Comparison of ENCODE assay signal across 13 mouse cellular contexts in genomic region chr2:38424976-38425375, GRCm38 (mm10).
DNase-seq lines count a peak whose midpoint lies in the region; ATAC-seq lines count a peak whose summit lies in the region.
"Had no signal": no experiment of that assay in that cellular context is flagged by ENCODE, and none has a peak within 500 bp of the region (broad histone marks: within the 10 kb centered on the region; RNA-seq: fewer than 3 reads in every experiment).

No protein-coding gene starts in this region.

- H3K36me3 ChIP-seq in heart, embryonic 12.5 days: no peaks in the 10 kb centered on the region
- H3K36me3 ChIP-seq in embryonic facial prominence, embryonic 14.5 days (ENCODE audit: control insufficient read depth, insufficient read depth, low read length): no peaks in the 10 kb centered on the region
- H3K36me3 ChIP-seq in hindbrain, embryonic 15.5 days: no peaks in the 10 kb centered on the region
- H3K36me3 ChIP-seq in midbrain, embryonic 15.5 days (replicated peaks): no peaks in the 10 kb centered on the region

- H3K9ac ChIP-seq in heart, embryonic 12.5 days: no peak overlapping the region
- peak overlapping the region; percentile 35; the same call in 1 of the 2 replicates for H3K9ac ChIP-seq in embryonic facial prominence, embryonic 14.5 days (ENCODE audit: low read depth, low read length)
- no peak overlapping the region for H3K9ac ChIP-seq in hindbrain, embryonic 15.5 days
- H3K9ac ChIP-seq in midbrain, embryonic 15.5 days: no peak overlapping the region

- DNase-seq in heart, postnatal 25 days (ENCODE audit: low spot score): no peak
- no peak for DNase-seq in embryonic facial prominence, embryonic 14.5 days (ENCODE audit: low spot score)
- no peak for DNase-seq in layer of hippocampus, adult 9-11 months
- no peak for DNase-seq in cerebellum, adult 8-10 months
- DNase-seq in gastrocnemius, postnatal 14 days: no peak
- DNase-seq: adrenal gland, postnatal 14 days; cerebellum, adult 11-12 months; gastrocnemius, postnatal 10 days; heart, postnatal 14 days had no signal

- H3K4me2 ChIP-seq in heart, embryonic 12.5 days: peak overlapping the region; percentile 50; the same call in 1 of the 2 replicates
- H3K4me2 ChIP-seq in embryonic facial prominence, embryonic 14.5 days (ENCODE audit: low read depth, low read length): peak overlapping the region; percentile 48
- H3K4me2 ChIP-seq in hindbrain, embryonic 15.5 days: peak overlapping the region; percentile 40
- peak overlapping the region; percentile 36 for H3K4me2 ChIP-seq in midbrain, embryonic 15.5 days

- peaks cover 11% of the 10 kb centered on the region for H3K4me1 ChIP-seq in heart, embryonic 12.5 days (replicated peaks)
- H3K4me1 ChIP-seq in embryonic facial prominence, embryonic 14.5 days (ENCODE audit: control insufficient read depth, insufficient read depth, low read length): peaks cover 12% of the 10 kb centered on the region
- H3K4me1 ChIP-seq in hindbrain, embryonic 15.5 days (replicated peaks): peaks cover 16% of the 10 kb centered on the region
- peaks cover 19% of the 10 kb centered on the region for H3K4me1 ChIP-seq in midbrain, embryonic 15.5 days

- H3K27ac ChIP-seq in heart, embryonic 12.5 days (ENCODE audit: poor library complexity, severe bottlenecking): no peak overlapping the region
- no peak overlapping the region for H3K27ac ChIP-seq in embryonic facial prominence, embryonic 14.5 days (replicated peaks; ENCODE audit: low read depth, low read length)
- H3K27ac ChIP-seq in hindbrain, embryonic 15.5 days (replicated peaks): no peak overlapping the region
- peak overlapping the region; percentile 78 for H3K27ac ChIP-seq in midbrain, embryonic 15.5 days
- H3K27ac ChIP-seq: macrophage had no signal

- ATAC-seq in heart, embryonic 12.5 days (ENCODE audit: insufficient number of reproducible peaks, low FRiP score): no peak
- ATAC-seq in embryonic facial prominence, embryonic 14.5 days (ENCODE audit: low read depth): no peak
- peak; percentile 43 for ATAC-seq in hindbrain, embryonic 15.5 days (ENCODE audit: low FRiP score, low read depth)
- ATAC-seq in midbrain, embryonic 15.5 days (replicated peaks): peak; percentile 41; the same call in 1 of the 2 replicates

- H3K27me3 ChIP-seq in heart, embryonic 12.5 days (replicated peaks): peaks cover 23% of the 10 kb centered on the region
- H3K27me3 ChIP-seq in embryonic facial prominence, embryonic 14.5 days (replicated peaks; ENCODE audit: control insufficient read depth, insufficient read depth, low read length): no peaks in the 10 kb centered on the region
- H3K27me3 ChIP-seq in hindbrain, embryonic 15.5 days: no peaks in the 10 kb centered on the region
- no peaks in the 10 kb centered on the region for H3K27me3 ChIP-seq in midbrain, embryonic 15.5 days (replicated peaks)

- intact Hi-C loops in heart, postnatal 25 days (cut with DNase I): no loop called here
- intact Hi-C loops in gastrocnemius, postnatal 14 days (cut with DNase I; ENCODE audit: low total_unique reads): no loop called here

- no peaks in the 10 kb centered on the region for H3K9me3 ChIP-seq in heart, embryonic 12.5 days (replicated peaks)
- H3K9me3 ChIP-seq in embryonic facial prominence, embryonic 14.5 days (ENCODE audit: control insufficient read depth, low read length): no peaks in the 10 kb centered on the region
- H3K9me3 ChIP-seq in hindbrain, embryonic 15.5 days: no peaks in the 10 kb centered on the region
- H3K9me3 ChIP-seq in midbrain, embryonic 15.5 days: no peaks in the 10 kb centered on the region

- 31% methylated on average over 9 of the region's 9 CpGs for WGBS in heart, embryonic 12.5 days
- 19% methylated on average over 9 of the region's 9 CpGs for WGBS in embryonic facial prominence, embryonic 14.5 days
- 20% methylated on average over 9 of the region's 9 CpGs for WGBS in hindbrain, embryonic 15.5 days
- 14% methylated on average over 9 of the region's 9 CpGs for WGBS in midbrain, embryonic 15.5 days

- H3K4me3 ChIP-seq in heart, embryonic 12.5 days: no peak overlapping the region
- no peak overlapping the region for H3K4me3 ChIP-seq in embryonic facial prominence, embryonic 14.5 days (ENCODE audit: low read depth, low read length)
- H3K4me3 ChIP-seq in hindbrain, embryonic 15.5 days: no peak overlapping the region
- H3K4me3 ChIP-seq in midbrain, embryonic 15.5 days: no peak overlapping the region

Comparison
In these comparisons a context has a peak if more than half of its experiments do, and no peak if none do; other contexts are left out.
1. ATAC-seq: peak in hindbrain, embryonic 15.5 days (single experiment) and midbrain, embryonic 15.5 days (single experiment); none in heart, embryonic 12.5 days (single experiment) and embryonic facial prominence, embryonic 14.5 days (single experiment).
2. Peak in every context shown above with its lines, with median percentiles within 50 percentile points of each other: H3K4me2 ChIP-seq.